Mouse (Mus musculus): ENCODE data around the gene A1cf. TPM values are rescaled to one million over a fixed set of nuclear protein-coding genes. Genes with fewer than 3 reads are reported as not detected.
A peak's percentile ranks its signal among the peaks of the same experiment; 100 is the strongest.

A1cf gene
- polyA plus RNA-seq, 2 experiments from 2014 or later = 0.13 TPM; not detected in 1

DNA sequence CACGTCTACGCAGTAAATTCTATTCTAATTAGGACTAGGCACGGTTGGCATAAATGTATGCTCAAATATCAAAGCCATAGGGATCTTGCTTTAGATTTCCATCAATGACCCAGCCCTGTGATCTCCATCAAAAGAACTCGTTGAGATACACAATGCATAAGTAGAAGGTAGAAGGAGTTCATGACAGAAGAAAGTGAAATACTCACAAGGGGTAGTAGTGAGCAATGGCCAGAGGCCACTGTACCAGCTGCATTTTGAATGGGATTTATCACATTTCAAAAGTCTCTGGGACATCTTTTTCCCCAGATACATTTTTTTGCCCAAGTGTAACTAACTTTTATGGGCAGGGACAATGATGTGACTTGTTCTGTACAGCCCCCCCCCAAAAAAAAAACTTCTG, 85.7 kb downstream of the A1cf start:
- no peak for ATAC-seq

DNA sequence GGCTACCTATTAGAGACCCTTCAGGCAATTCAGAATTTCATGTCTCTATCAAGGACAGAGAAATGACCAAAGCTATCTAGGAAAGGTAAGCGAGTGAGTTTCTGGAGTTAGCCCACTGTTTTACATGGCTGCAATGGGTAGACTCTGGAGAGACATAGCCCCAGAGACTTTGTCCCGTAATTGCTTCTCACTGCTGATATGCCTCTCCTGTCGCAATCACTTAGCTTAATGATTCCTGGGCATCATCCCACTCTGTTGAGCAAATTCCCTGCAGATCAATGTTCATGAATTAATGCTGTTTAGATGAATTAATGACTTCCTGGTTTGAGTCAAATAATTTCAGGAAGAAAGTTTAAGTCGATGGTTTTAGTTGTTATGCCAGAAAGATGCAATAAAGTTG, 86.1 kb downstream of the A1cf start:
- ATAC-seq = no peak

DNA sequence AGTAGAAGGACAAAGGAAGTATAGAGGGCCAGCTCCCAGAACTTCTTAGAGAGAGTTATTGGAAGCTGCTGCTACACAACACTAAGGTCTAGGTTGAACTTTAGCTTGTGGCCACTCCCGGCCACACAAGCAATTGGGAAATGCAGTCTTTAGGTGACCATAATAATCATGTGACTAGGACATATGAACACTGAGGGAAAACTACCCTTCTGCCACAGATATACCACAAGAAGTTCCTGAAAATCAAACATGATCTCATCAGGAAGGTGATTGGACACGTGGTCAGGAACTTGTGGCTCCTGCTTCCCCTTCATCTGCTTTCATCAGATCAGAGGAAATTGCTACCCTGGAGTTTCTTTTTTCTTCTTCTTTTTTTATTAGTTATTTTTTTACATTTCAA, 87.8 kb downstream of the A1cf start:
- no peak for ATAC-seq

DNA sequence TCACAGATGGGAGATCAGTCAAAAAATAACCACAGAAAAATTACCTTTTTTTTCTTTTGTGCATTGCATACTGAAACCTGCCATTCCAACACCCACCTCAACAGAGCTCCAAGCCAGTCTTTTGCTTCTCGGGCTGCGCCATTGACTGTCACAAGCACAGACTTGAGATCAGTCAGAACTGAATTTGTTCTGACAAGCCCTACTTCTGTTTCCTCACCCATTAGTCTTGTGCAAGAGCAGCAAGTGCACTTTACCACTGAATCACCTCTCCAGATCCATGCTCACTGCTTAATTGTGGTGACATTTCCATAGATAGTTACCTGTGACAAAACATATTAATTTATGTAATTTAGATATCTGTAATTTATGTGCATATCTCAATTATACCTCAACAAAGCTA, 91.9 kb downstream of the A1cf start:
- ATAC-seq = no peak

DNA sequence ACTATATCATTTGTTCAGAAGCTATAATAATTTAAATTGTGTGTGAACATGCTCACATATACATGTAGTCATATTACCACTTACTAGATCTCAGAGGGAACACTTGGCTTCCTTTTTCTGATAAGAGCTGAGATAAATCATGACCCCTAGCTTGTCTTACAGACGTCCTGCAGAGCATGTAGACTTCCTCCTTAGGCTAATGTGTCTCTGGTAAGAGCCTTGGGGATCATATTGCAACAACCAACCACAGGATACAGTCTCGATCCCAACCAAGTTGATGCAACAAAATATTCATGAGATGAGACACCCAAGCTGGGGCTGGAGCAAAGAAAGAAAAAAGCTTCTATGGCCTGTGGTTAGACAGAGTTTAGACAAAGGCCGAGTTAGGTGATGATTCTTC, 94.6 kb downstream of the A1cf start:
- no peak for ATAC-seq

DNA sequence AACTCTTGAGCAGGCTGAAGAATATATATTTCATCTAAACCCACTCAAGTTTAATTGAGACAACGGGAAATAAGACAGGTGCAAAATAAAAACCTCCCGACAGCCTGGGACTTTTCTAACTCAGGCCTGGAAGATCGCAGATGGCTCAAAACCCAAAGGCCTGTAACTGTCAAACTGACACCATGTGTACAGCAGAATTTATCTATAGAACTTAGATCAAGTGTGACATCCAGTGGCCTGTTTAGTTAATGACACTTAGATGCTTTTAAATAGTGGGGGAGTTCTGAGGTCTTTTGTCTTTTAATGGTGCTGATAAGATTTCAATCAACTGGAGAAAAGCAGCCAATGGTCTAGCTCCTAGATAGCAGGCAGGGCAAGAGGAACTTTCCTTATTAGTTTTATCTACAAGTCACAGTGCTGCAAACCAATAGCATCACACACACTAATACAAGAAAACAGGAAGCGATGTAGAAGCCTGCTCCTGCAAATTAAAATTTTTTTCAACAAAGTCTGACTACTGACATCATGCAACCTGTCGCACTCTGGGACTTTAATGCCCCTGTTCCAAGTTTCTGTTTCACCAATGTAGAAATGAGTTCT, 99.5 kb downstream of the A1cf start:
- peak; percentile 73 for ATAC-seq

DNA sequence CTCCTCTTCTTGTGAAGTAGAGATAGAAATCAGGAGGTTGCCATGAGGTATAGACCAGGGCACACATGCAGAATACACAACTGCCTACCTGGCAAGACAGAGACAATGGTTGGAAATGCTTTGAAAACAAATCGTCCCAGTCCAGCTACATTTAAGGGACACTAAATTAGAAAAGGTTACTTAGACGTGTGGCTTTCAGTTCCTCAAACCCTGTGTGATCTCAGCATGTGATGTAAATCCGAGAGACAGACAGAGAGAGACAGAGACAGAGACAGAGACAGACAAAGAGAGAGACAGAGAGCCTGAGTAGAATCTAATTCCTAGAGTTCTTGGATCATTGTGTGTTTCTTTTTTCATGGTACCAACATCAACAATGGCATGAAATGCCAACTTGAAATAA, 102.8 kb downstream of the A1cf start:
- no peak for ATAC-seq

DNA sequence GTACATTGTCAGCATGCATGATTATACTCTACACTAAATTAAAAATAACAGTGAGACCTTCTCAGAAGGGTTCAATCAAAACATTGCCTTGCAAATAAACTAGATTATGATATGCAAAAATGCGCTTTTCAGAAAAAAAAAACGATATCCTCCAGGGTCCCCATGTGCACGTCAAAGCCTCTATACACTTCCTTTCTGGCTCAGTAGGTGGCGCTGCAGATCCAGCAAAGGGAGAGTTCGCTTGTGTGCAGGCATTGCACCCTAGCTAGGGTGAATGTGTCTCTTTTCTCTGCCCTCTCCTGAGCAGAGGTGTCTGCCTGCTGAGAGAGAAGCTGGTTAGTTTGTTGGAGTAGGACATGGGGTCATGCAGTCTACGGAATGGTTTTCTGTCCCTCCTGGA, 103.4 kb downstream of the A1cf start:
- peak; percentile 87 for ATAC-seq

DNA sequence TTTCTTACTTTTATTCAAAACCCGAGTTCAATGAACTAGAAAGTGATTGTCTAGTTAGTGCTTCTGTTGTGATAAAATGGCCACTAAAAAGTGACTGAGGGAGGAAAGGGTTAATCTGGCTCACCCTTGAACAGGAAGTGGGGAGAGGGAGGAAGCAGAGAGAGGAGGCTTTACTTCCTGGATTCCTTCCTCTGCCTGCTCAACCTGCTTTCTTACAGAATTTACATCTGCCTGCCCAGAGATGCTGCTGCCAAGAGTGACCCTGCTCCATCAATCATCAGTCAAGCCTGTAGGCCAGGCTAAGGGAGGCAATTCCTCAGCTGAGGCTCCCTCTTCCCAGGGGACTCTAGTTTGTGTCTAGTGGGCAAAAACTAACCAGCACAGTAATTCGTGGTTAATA, 107.3 kb downstream of the A1cf start:
- ATAC-seq = peak; percentile 72

DNA sequence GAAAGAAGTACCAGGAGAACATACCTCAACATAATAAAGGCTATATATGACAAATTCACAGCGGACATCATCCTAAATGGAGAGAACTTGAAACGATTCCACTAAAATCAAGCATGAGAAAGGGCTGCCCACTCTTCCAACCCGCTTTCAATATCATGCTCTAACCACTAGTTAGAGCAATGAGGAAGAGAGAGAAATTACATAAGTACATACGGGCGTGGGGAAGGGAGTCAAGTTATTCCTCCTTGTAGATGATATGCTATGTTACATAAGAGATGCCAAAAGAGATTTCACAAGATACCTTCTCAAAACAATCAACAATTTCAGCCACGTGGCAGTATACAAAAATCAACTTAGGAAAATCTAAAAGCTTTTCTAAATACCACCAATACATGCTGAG, 122.5 kb downstream of the A1cf start:
- ATAC-seq = no peak

DNA sequence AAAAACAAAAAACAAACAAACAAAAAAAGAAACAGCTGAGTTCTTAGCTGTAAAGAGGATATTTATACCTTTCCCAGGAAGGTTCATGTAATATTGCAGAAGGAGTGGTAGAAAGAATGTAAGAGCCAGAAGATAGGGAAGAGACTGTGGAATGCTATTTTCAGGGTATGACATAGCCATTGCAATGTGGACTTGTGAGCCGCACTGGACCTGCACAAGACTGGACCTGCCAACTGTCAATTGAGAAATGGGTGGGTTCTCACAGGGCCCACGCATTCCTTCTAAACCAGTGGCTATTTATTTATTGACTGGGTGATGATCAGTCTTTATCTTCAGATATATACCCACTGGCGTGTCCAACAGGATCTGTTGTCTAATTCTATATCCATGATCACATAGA, 128.4 kb downstream of the A1cf start:
- no peak for ATAC-seq

Other genes starting within 250 kb of the A1cf start
- gene Prkg1, start 103.7 kb upstream of the A1cf start, polyA plus RNA-seq (2017; shearing (Covaris generic)) = under 1 TPM in 1 of 2 experiments, not detected in 1; 0.20 TPM
- 1 to 10 TPM; 1.2 to 1.8 TPM for gene Asah2, start 239.4 kb downstream of the A1cf start, polyA plus RNA-seq (2017; shearing (Covaris generic))